Mouse (Mus musculus) embryonic fibroblast, embryonic 13.5 days (primary cell): ENCODE results near the gene Ripply3.

Experiments used
- CTCF ChIP-seq: IDR thresholded peaks from 2 replicates; pipeline ENCODE4 v1.5.1; 2011; ENCODE audit warnings: mild to moderate bottlenecking, control low read depth, low read length, moderate library complexity, borderline replicate concordance; ENCODE audit not compliant: insufficient read depth
- POLR2A ChIP-seq: IDR thresholded peaks from 2 replicates; pipeline ENCODE4 v1.6.1; 2011; ENCODE audit warnings: low read depth, mild to moderate bottlenecking, control low read depth, low read length, moderate library complexity

DNA sequence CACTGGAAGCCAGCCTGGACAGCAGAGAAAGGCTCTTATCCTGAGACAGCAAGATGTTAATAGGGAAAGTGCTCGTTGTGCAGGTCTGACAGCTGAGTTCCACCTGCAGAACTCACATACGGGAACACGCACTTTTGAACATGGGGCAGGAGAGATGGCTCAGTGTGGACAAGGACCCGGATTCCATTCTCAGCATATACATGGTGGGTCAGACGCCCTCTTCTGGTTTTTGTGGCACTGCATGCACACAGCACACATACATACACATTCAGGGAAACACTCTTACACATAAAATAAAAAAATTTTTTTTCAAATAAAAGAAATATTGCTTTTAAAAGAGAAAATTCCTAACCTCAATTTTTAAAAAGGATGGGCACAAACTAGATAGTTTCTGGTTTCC lies 26.5 kb upstream of the Ripply3 start:
- no peak for TF ChIP-seq CTCF
- TF ChIP-seq POLR2A = no peak
